Mouse (Mus musculus) CH12.LX (cell line): ENCODE data around the gene Rras. TPM values are rescaled to one million over a fixed set of nuclear protein-coding genes. Genes with fewer than 3 reads are reported as not detected.
A peak's percentile ranks its signal among the peaks of the same experiment; 100 is the strongest.

Experiments used
- DNase-seq: peaks from one replicate; pipeline ENCODE4 v3.0.0-alpha.2; 2013; ENCODE audit errors: extremely low read depth
- H3K27ac ChIP-seq: 2 replicates; pipeline ENCODE4 v1.5.1; 2012; ENCODE audit warnings: low read depth, mild to moderate bottlenecking, control low read depth, moderate library complexity; ENCODE audit not compliant: insufficient read depth
- H3K27me3 ChIP-seq: replicated peaks from 2 replicates; pipeline ENCODE3; 2012; ENCODE audit warnings: inconsistent platforms
- H3K36me3 ChIP-seq, 2 experiments: replicated peaks in 1 of 2; 2 replicates each; pipeline versions ENCODE3 to v1.6.1; 2012; ENCODE audit warnings: inconsistent platforms in 1 of 2, low read length in 1 of 2, mild to moderate bottlenecking in 1 of 2, mixed read lengths in 1 of 2, moderate library complexity in 1 of 2; ENCODE audit not compliant: control insufficient read depth in 1 of 2, insufficient read depth in 1 of 2
- H3K4me1 ChIP-seq, 2 experiments: 2 replicates each; pipeline ENCODE4 v1.6.1; 2012; ENCODE audit warnings: inconsistent platforms in 1 of 2, moderate library complexity in 1 of 2; ENCODE audit not compliant: insufficient read depth in 2 of 2, control insufficient read depth in 1 of 2
- H3K4me2 ChIP-seq: 2 replicates; pipeline ENCODE4 v1.6.1; 2012; ENCODE audit warnings: low read depth, mild to moderate bottlenecking, control low read depth; ENCODE audit not compliant: poor library complexity, insufficient read depth, severe bottlenecking
- H3K4me3 ChIP-seq, 3 experiments: fragments of 150-350 bp in 1 of 3; sonication (generic) in 1 of 3; replicated peaks in 1 of 3; 2 replicates each; pipeline versions ENCODE3 to v1.5.1; 2011 to 2012; ENCODE audit warnings: low read depth in 2 of 3, low read length in 2 of 3, mild to moderate bottlenecking in 2 of 3, moderate library complexity in 2 of 3, control low read depth in 1 of 3, improper control_type of control experiment in 1 of 3, inconsistent platforms in 1 of 3, mixed read lengths in 1 of 3; ENCODE audit not compliant: poor library complexity in 1 of 3
- H3K79me2 ChIP-seq: replicated peaks from 2 replicates; pipeline ENCODE4 v1.6.1; 2012; ENCODE audit warnings: mild to moderate bottlenecking, moderate library complexity; ENCODE audit not compliant: control insufficient read depth, poor library complexity, insufficient read depth, severe bottlenecking; ENCODE audit errors: extremely low read depth
- H3K9ac ChIP-seq: 2 replicates; pipeline ENCODE4 v1.6.1; 2012; ENCODE audit warnings: low read depth, mild to moderate bottlenecking, control low read depth, moderate library complexity; ENCODE audit not compliant: insufficient read depth
- H3K9me3 ChIP-seq: replicated peaks from 2 replicates; pipeline ENCODE3; 2012; ENCODE audit warnings: low read length, inconsistent platforms, mixed read lengths
- ELF1 ChIP-seq: IDR thresholded peaks from 2 replicates; pipeline ENCODE4 v1.6.1; 2014; ENCODE audit warnings: low read depth, mild to moderate bottlenecking, inconsistent platforms, low read length, improper control_type of control experiment
- EP300 ChIP-seq: IDR thresholded peaks from 2 replicates; pipeline ENCODE4 v1.6.1; 2011; ENCODE audit warnings: low read length, improper control_type of control experiment
- GABPA ChIP-seq: IDR thresholded peaks from 2 replicates; pipeline ENCODE4 v1.6.1; 2012; ENCODE audit warnings: low read depth, low read length, improper control_type of control experiment, inconsistent platforms; ENCODE audit not compliant: insufficient replicate concordance
- IRF4 ChIP-seq: IDR thresholded peaks from 2 replicates; pipeline ENCODE4 v1.6.1; 2014; ENCODE audit warnings: low read depth, mild to moderate bottlenecking, inconsistent platforms, low read length, improper control_type of control experiment
- JUN ChIP-seq: IDR thresholded peaks from 2 replicates; pipeline ENCODE4 v1.6.1; 2011; ENCODE audit warnings: low read depth, mild to moderate bottlenecking, low read length, improper control_type of control experiment, moderate library complexity; ENCODE audit not compliant: insufficient read depth
- MXI1 ChIP-seq: IDR thresholded peaks from 2 replicates; pipeline ENCODE4 v1.6.1; 2011; ENCODE audit warnings: mild to moderate bottlenecking, low read depth, low read length, improper control_type of control experiment
- PAX5 ChIP-seq: IDR thresholded peaks from 2 replicates; pipeline ENCODE4 v1.6.1; 2012; ENCODE audit warnings: low read length, inconsistent platforms, mixed read lengths
- POLR2A ChIP-seq: IDR thresholded peaks from 2 replicates; pipeline ENCODE4 v1.6.1; 2011; ENCODE audit warnings: low read depth, mild to moderate bottlenecking, improper control_type of control experiment, low read length
- SMC3 ChIP-seq: IDR thresholded peaks from 2 replicates; pipeline ENCODE4 v1.6.1; 2011; ENCODE audit warnings: low read depth, low read length, improper control_type of control experiment
- TBP ChIP-seq: conservative IDR thresholded peaks from 2 replicates; pipeline ENCODE4 v1.6.1; 2011; ENCODE audit warnings: low read depth, low read length, improper control_type of control experiment
- ZMIZ1 ChIP-seq: IDR thresholded peaks from 2 replicates; pipeline ENCODE4 v1.6.1; 2012; ENCODE audit warnings: low read depth, mild to moderate bottlenecking, inconsistent platforms, low read length, improper control_type of control experiment
- dilution Hi-C: fragments of 300-500 bp; cut with MboI; formaldehyde crosslinking; loops from 2 replicates; pipeline ENCODE4 v1.14.3; 2020; ENCODE audit warnings: low sequenced_read_pairs; ENCODE audit not compliant: extremely low pct_unique_long_range_greater_than_20kb, extremely low pct_ligation_motif_present
- in situ Hi-C: fragments of 300-500 bp; cut with MboI; formaldehyde crosslinking; loops from 3 replicates; pipeline ENCODE4 v1.14.3; 2019; ENCODE audit warnings: low sequenced_read_pairs, low pct_ligation_motif_present, low pct_unique_long_range_greater_than_20kb, mixed read lengths
- polyA plus RNA-seq: library from polyadenylated mRNA; unstranded; fragments of >175 nt; gene quantifications from 2 replicates; pipeline ENCODE4 v1.2.1, GENCODE M21; 2012; ENCODE audit warnings: low read depth; ENCODE audit not compliant: insufficient read length
- total RNA-seq, 2 experiments: library from RNA; depleted of rRNA; stranded (reverse); fragments of 300-350 nt in 1 of 2; fragments of >200 nt in 1 of 2; gene quantifications; 2 replicates each; pipeline ENCODE4 v1.2.3; 2012 to 2014

The Rras gene
- total and polyA plus RNA-seq, 3 experiments = 7.2 to 19.8 (median 10.6) TPM

DNA sequence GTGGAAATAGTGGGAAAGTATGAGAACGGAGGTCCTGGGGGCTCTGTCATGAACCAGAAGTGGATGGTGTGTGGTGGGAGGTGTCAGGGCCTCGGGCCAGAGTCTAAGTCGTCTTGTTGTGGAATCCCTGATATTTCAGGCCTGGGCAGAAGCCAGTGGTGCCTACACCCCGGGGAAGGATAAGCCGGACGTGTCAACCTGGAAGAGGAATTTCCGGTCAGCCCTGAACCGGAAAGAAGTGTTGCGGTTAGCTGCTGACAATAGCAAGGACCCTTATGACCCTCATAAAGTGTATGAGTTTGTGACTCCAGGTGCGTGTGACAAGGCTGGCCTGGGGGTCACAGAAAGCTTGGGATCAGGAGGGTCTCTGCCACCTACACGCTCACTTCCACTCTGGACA is 18.0 kb upstream of the Rras start:
- Histone ChIP-seq H3K27ac (no peak overlapping the region), H3K4me1 (peaks cover 3 to 28% of the 10 kb centered on the region in 2 experiments; a peak in 3 of 4 replicates), H3K9ac (no peak overlapping the region), H3K4me2 (no peak overlapping the region), H3K4me3 (no peak overlapping the region), H3K79me2 (peaks cover 23% of the 10 kb centered on the region), H3K9me3 (no peaks in the 10 kb centered on the region), H3K36me3 (peaks cover 48 to 64% of the 10 kb centered on the region in 2 experiments), H3K27me3 (no peaks in the 10 kb centered on the region)
- no peak for DNase-seq
- TF ChIP-seq PAX5 (no peak), GABPA (no peak), EP300 (no peak), TBP (no peak), SMC3 (no peak), JUN (no peak)
- in situ Hi-C loops (no loop called here), dilution Hi-C loops (no loop called here)

- Histone ChIP-seq H3K4me3 (no peak overlapping the region), H3K27me3 (no peaks in the 10 kb centered on the region), H3K36me3 (peaks cover 52 to 62% of the 10 kb centered on the region in 2 experiments), H3K9me3 (no peaks in the 10 kb centered on the region), H3K27ac (no peak overlapping the region), H3K4me1 (peaks cover 3 to 25% of the 10 kb centered on the region in 2 experiments; a peak in 3 of 4 replicates), H3K4me2 (no peak overlapping the region), H3K79me2 (peaks cover 23% of the 10 kb centered on the region), H3K9ac (no peak overlapping the region)
- no peak for TF ChIP-seq POLR2A
- peak; percentile 57; the same call in 1 of the 2 replicates for TF ChIP-seq ZMIZ1
- dilution Hi-C loops = no loop called here
- DNase-seq = no peak
- in situ Hi-C loops = no loop called here
Observed at GRCm38 (mm10) chr7:45000539-45001114, 17.1 kb upstream of the Rras start.

DNA sequence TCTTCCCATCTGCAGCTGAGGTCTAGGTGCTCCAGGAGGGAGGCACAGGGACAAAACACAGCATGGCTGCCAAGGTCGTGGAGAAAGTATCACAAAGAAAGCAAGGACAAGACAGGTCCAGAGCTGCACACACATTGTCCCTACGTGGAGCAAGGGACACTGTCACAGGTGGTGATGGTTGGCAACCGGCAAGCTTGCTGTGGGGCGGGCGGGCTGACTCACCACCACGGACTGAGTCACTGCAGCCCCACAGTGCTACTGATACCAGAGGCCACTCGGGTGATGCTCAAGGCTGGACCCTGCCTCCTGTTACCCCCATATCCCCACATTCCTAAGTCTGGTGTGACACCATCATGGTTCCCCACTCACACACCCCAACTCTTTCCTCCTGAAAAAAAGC is 15.3 kb upstream of the Rras start:
- Histone ChIP-seq H3K27me3 (no peaks in the 10 kb centered on the region), H3K4me1 (peaks cover 3 to 12% of the 10 kb centered on the region in 2 experiments; a peak in 3 of 4 replicates), H3K79me2 (peaks cover 23% of the 10 kb centered on the region)
- DNase-seq = no peak
- TF ChIP-seq ELF1 = no peak
- no peak for TF ChIP-seq PAX5
- TF ChIP-seq MXI1 = no peak
- TF ChIP-seq IRF4 = no peak
- TF ChIP-seq POLR2A = no peak
- TF ChIP-seq, all 38 proteins: peak for 0
- Histone ChIP-seq H3K4me3 (no peak overlapping the region), H3K9me3 (no peaks in the 10 kb centered on the region), H3K9ac (no peak overlapping the region), H3K36me3 (peaks cover 70 to 78% of the 10 kb centered on the region in 2 experiments), H3K27ac (no peak overlapping the region), H3K4me2 (no peak overlapping the region)
- dilution Hi-C loops = no loop called here
- in situ Hi-C loops = no loop called here
